Mouse (Mus musculus) lung, embryonic 16.5 days (tissue): Measurements from ENCODE around the gene Zfp579. TPM values are rescaled to one million over a fixed set of nuclear protein-coding genes. Genes with fewer than 3 reads are reported as not detected.
"Not testable (repeated sequence)": the region's sequence is repeated elsewhere in the genome, so short reads cannot be mapped to it uniquely, and the experiment has no call there.

Source experiments
- ATAC-seq: fragments of 200-750 bp; cut with Nextera tagmentation; 2 replicates; pipeline ENCODE4 v1.8.0; 2017; ENCODE audit warnings: low read depth, mild to moderate bottlenecking, moderate library complexity
- H3K27ac ChIP-seq: fragments of 300-500 bp; sonication (generic); 2 replicates; pipeline ENCODE4 v1.5.1; 2014; ENCODE audit warnings: mild to moderate bottlenecking, control low read depth, low read length
- H3K27me3 ChIP-seq: fragments of 300-500 bp; sonication (generic); 2 replicates; pipeline ENCODE4 v1.6.1; 2014; ENCODE audit warnings: low read depth, low read length, mixed read lengths; ENCODE audit not compliant: control insufficient read depth, insufficient read depth
- H3K36me3 ChIP-seq: fragments of 300-500 bp; sonication (generic); 2 replicates; pipeline ENCODE4 v1.6.1; 2014; ENCODE audit warnings: low read length; ENCODE audit not compliant: control insufficient read depth, insufficient read depth
- H3K4me1 ChIP-seq: fragments of 300-500 bp; sonication (generic); replicated peaks from 2 replicates; pipeline ENCODE4 v1.6.1; 2014; ENCODE audit warnings: low read length, mixed read lengths; ENCODE audit not compliant: control insufficient read depth, insufficient read depth
- H3K4me2 ChIP-seq: fragments of 300-500 bp; sonication (generic); 2 replicates; pipeline ENCODE4 v1.6.1; 2014; ENCODE audit warnings: low read depth, low read length, control low read depth
- H3K4me3 ChIP-seq: fragments of 300-500 bp; sonication (generic); 2 replicates; pipeline ENCODE4 v1.5.1; 2014; ENCODE audit warnings: mild to moderate bottlenecking, low read length, control low read depth
- H3K9ac ChIP-seq: fragments of 300-500 bp; sonication (generic); 2 replicates; pipeline ENCODE4 v1.6.1; 2014; ENCODE audit warnings: low read length, control low read depth
- H3K9me3 ChIP-seq: fragments of 300-500 bp; sonication (generic); 2 replicates; pipeline ENCODE4 v1.6.1; 2016; ENCODE audit warnings: low read length; ENCODE audit not compliant: control insufficient read depth
- WGBS: fragments of 180-500 bp; shearing (Covaris S2); extraction: QIAGEN DNeasy Blood & Tissue Kit; methylation state at CpG from one replicate; pipeline ENCODE4 v1.1.7; 2014; 5-methylcytosine and 5-hydroxymethylcytosine counted together
- polyA plus RNA-seq: library from polyadenylated mRNA; unstranded; fragments of >200 nt; fragmentation: Nextera tagmentation; extraction: Ambion mirVana; gene quantifications from 2 replicates; pipeline ENCODE4 v1.2.1, GENCODE M21; 2015

Zfp579 gene
- polyA plus RNA-seq, 1 experiment from 2014 or later, result 32.3 TPM

GRCm38 (mm10) chr7:5031496-5031895 is 35.5 kb upstream of the Zfp579 start:
- no peak for ATAC-seq
- no peaks in the 10 kb centered on the region for H3K27me3 ChIP-seq
- 84% methylated on average over 45 of the region's 46 CpGs for WGBS
- H3K36me3 ChIP-seq, result peaks cover 84% of the 10 kb centered on the region
- H3K9me3 ChIP-seq, result peaks cover 41% of the 10 kb centered on the region
- no peak overlapping the region for H3K9ac ChIP-seq
- H3K4me2 ChIP-seq, result no peak overlapping the region
- no peak overlapping the region for H3K27ac ChIP-seq
- H3K4me1 ChIP-seq, result no peaks in the 10 kb centered on the region
- no peak overlapping the region for H3K4me3 ChIP-seq

- no peak overlapping the region for H3K4me2 ChIP-seq
- H3K9me3 ChIP-seq, result peaks cover 41% of the 10 kb centered on the region
- no peak overlapping the region for H3K27ac ChIP-seq
- ATAC-seq, result no peak
- H3K36me3 ChIP-seq, result peaks cover 78% of the 10 kb centered on the region
- no peaks in the 10 kb centered on the region for H3K4me1 ChIP-seq
- no peak overlapping the region for H3K4me3 ChIP-seq
- no peaks in the 10 kb centered on the region for H3K27me3 ChIP-seq
- H3K9ac ChIP-seq, result no peak overlapping the region
- 89% methylated on average over 63 of the region's 63 CpGs for WGBS
These were observed 34.8 kb upstream of the Zfp579 start for GRCm38 (mm10) chr7:5030554-5031275.

GRCm38 (mm10) chr7:5029946-5030345 is 34.0 kb upstream of the Zfp579 start:
- Histone ChIP-seq H3K4me3 (no peak overlapping the region), H3K4me1 (no peaks in the 10 kb centered on the region), H3K9ac (no peak overlapping the region), H3K9me3 (peaks cover 38% of the 10 kb centered on the region), H3K27ac (no peak overlapping the region), H3K36me3 (peaks cover 72% of the 10 kb centered on the region), H3K4me2 (no peak overlapping the region), H3K27me3 (no peaks in the 10 kb centered on the region)
- no peak for ATAC-seq
- 90% methylated on average over 21 of the region's 21 CpGs for WGBS

- 93% methylated on average over 22 of the region's 22 CpGs for WGBS
- H3K9me3 ChIP-seq, result peaks cover 38% of the 10 kb centered on the region
- peaks cover 68% of the 10 kb centered on the region for H3K36me3 ChIP-seq
- no peak overlapping the region for H3K27ac ChIP-seq
- no peak overlapping the region for H3K4me2 ChIP-seq
- H3K9ac ChIP-seq, result no peak overlapping the region
- no peak overlapping the region for H3K4me3 ChIP-seq
- no peak for ATAC-seq
- H3K27me3 ChIP-seq, result no peaks in the 10 kb centered on the region
- no peaks in the 10 kb centered on the region for H3K4me1 ChIP-seq
These were observed 33.6 kb upstream of the Zfp579 start for GRCm38 (mm10) chr7:5029543-5029942.

- Histone ChIP-seq H3K36me3 (peaks cover 20% of the 10 kb centered on the region), H3K27me3 (no peaks in the 10 kb centered on the region), H3K4me2 (peak overlapping the region; percentile 57), H3K9ac (peak overlapping the region; percentile 96), H3K4me1 (peaks cover 9% of the 10 kb centered on the region), H3K9me3 (no peaks in the 10 kb centered on the region), H3K27ac (peak overlapping the region; percentile 97), H3K4me3 (peak overlapping the region; percentile 76)
- ATAC-seq, result no peak
- WGBS, result 41% methylated on average over 5 of the region's 5 CpGs
These were observed 25.2 kb upstream of the Zfp579 start for GRCm38 (mm10) chr7:5021197-5021596.

- H3K9ac ChIP-seq, result peak overlapping the region; percentile 96
- peak; percentile 1; the same call in 1 of the 2 replicates for ATAC-seq
- no peaks in the 10 kb centered on the region for H3K9me3 ChIP-seq
- 0% methylated on average over 13 of the region's 15 CpGs for WGBS
- peaks cover 20% of the 10 kb centered on the region for H3K36me3 ChIP-seq
- H3K27ac ChIP-seq, result peak overlapping the region; percentile 97
- peaks cover 12% of the 10 kb centered on the region for H3K4me1 ChIP-seq
- H3K4me3 ChIP-seq, result peak overlapping the region; percentile 76
- H3K4me2 ChIP-seq, result peak overlapping the region; percentile 57
- H3K27me3 ChIP-seq, result no peaks in the 10 kb centered on the region
These were observed 24.7 kb upstream of the Zfp579 start for GRCm38 (mm10) chr7:5020685-5021084.

GRCm38 (mm10) chr7:5020000-5020681 is 24.2 kb upstream of the Zfp579 start, which contains the start of the genes Zfp865 and Ccdc106:
Gene Zfp865 (plus strand): TSS chr7:5020376.
Gene Ccdc106 (plus strand): TSS chr7:5020553.
- WGBS, result under 1% methylated on average over 38 of the region's 49 CpGs
- Histone ChIP-seq H3K27ac (peak within 1 kb of the TSS; percentile 97), H3K9me3 (no peaks in the 10 kb centered on the region), H3K27me3 (no peaks in the 10 kb centered on the region), H3K9ac (peak within 1 kb of the TSS; percentile 96), H3K4me1 (peaks cover 12% of the 10 kb centered on the region), H3K36me3 (peaks cover 20% of the 10 kb centered on the region), H3K4me3 (peak within 1 kb of the TSS; percentile 76), H3K4me2 (peak within 1 kb of the TSS; percentile 57)
- peak; percentile 92 for ATAC-seq

- ATAC-seq, H3K27me3 ChIP-seq, H3K9me3 ChIP-seq: not testable (repeated sequence)
- Histone ChIP-seq H3K36me3 (peaks cover 20% of the 10 kb centered on the region), H3K4me1 (peaks cover 12% of the 10 kb centered on the region), H3K27ac (peak overlapping the region; percentile 97), H3K4me3 (peak overlapping the region; percentile 76), H3K9ac (peak overlapping the region; percentile 96), H3K4me2 (peak overlapping the region; percentile 53)
- WGBS, result 23% methylated on average over 8 of the region's 8 CpGs
These were observed 23.6 kb upstream of the Zfp579 start for GRCm38 (mm10) chr7:5019576-5019975.

- Histone ChIP-seq H3K4me3 (no peak overlapping the region), H3K4me1 (peaks cover 18% of the 10 kb centered on the region), H3K36me3 (peaks cover 11% of the 10 kb centered on the region; the same call in 1 of the 2 replicates), H3K4me2 (no peak overlapping the region), H3K9me3 (no peaks in the 10 kb centered on the region), H3K9ac (no peak overlapping the region), H3K27ac (no peak overlapping the region), H3K27me3 (no peaks in the 10 kb centered on the region)
- 96% methylated on average over 21 of the region's 21 CpGs for WGBS
- no peak for ATAC-seq
These were observed 22.0 kb upstream of the Zfp579 start for GRCm38 (mm10) chr7:5017931-5018330.
